27 mouse cellular contexts compared by ENCODE assay signal in the genomic region with DNA sequence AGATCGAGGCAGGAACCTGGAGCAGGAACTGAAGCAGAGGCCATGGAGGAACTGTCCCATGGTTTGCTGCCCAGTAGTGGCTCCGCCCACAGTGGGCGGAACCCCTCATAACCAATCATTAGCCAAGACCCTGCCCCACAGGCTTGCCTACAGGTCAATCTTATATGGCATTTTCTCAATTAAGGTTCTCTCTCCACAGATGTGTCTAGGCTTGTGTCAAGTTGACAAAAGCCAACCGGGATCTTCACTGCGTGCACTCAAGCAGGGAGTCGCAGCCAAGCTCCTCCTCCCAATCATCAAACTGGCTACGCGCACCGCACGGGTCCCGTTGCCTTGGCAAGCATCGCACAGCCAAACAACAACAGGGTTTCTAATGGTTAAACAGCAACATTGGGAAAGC. TPM values are rescaled to one million over a fixed set of nuclear protein-coding genes. Genes with fewer than 3 reads are reported as not detected.
DNase-seq lines count a peak whose midpoint lies in the region; ATAC-seq and TF ChIP-seq lines count a peak whose summit lies in the region.
"Had no signal": no experiment of that assay in that cellular context is flagged by ENCODE, and none has a peak within 500 bp of the region (broad histone marks: within the 10 kb centered on the region; RNA-seq: fewer than 3 reads in every experiment).

No protein-coding gene starts in this region.

- in situ Hi-C loops in ES-E14 (cut with MboI; ENCODE audit: low sequenced_read_pairs in 2 of 2, unreplicated experiment in 2 of 2) = no loop called here

- no peak for TF ChIP-seq CTCF in E14TG2a.4 (conservative IDR thresholded peaks at IDR 0.05; ENCODE audit: low read length)

- peak; percentile 46 for DNase-seq in forebrain, embryonic 14.5 days (ENCODE audit: low spot score)
- DNase-seq in ES-E14 (ENCODE audit: low read depth, low spot score) = peak; percentile 51
- DNase-seq in testis, postnatal 14 days (ENCODE audit: low spot score) = peak; percentile 46
- no peak for DNase-seq in kidney, adult 11 months
- DNase-seq: adrenal gland, adult 8-10 months; adrenal gland, postnatal 25 days; cerebellum, adult 11-12 months; cerebellum, adult 8-10 months; cerebellum, postnatal 10 days; gastrocnemius, postnatal 25 days; heart, adult 18-20 months; heart, postnatal 10 days; heart, postnatal 4 days had no signal

- H3K27me3 ChIP-seq in forebrain, embryonic 14.5 days (replicated peaks; ENCODE audit: control insufficient read depth, insufficient read depth, low read length) = no peaks in the 10 kb centered on the region
- peaks cover 3% of the 10 kb centered on the region; the same call in 1 of the 2 replicates for H3K27me3 ChIP-seq in forebrain, embryonic 13.5 days
- peaks cover 58% of the 10 kb centered on the region for H3K27me3 ChIP-seq in E14TG2a.4 (ENCODE audit: insufficient read depth, low read length)
- no peaks in the 10 kb centered on the region for H3K27me3 ChIP-seq in midbrain, embryonic 16.5 days (ENCODE audit: control insufficient read depth, insufficient read depth, low read depth, low read length)

- no peaks in the 10 kb centered on the region for H3K9me3 ChIP-seq in forebrain, embryonic 14.5 days (replicated peaks; ENCODE audit: control insufficient read depth, low read length)
- peaks cover 3% of the 10 kb centered on the region; the same call in 1 of the 2 replicates for H3K9me3 ChIP-seq in forebrain, embryonic 13.5 days (replicated peaks)
- no peaks in the 10 kb centered on the region for H3K9me3 ChIP-seq in E14TG2a.4 (ENCODE audit: low read length)
- H3K9me3 ChIP-seq in ES-E14 (ENCODE audit: control insufficient read depth, insufficient read depth, low read depth, low read length) = no peaks in the 10 kb centered on the region
- no peaks in the 10 kb centered on the region; the same call in 1 of the 2 replicates for H3K9me3 ChIP-seq in midbrain, embryonic 16.5 days (replicated peaks; ENCODE audit: control insufficient read depth, low read length, poor library complexity, severe bottlenecking)
- H3K9me3 ChIP-seq: heart, embryonic 15.5 days had no signal

- H3K9ac ChIP-seq in forebrain, embryonic 14.5 days (ENCODE audit: low read length) = no peak overlapping the region
- H3K9ac ChIP-seq in forebrain, embryonic 13.5 days = no peak overlapping the region
- no peak overlapping the region for H3K9ac ChIP-seq in ES-E14 (ENCODE audit: insufficient read depth, low read depth, low read length, poor library complexity, severe bottlenecking)
- H3K9ac ChIP-seq in midbrain, embryonic 16.5 days (ENCODE audit: low read depth, low read length) = no peak overlapping the region
- H3K9ac ChIP-seq: forebrain, postnatal 0 days; heart, embryonic 12.5 days; heart, embryonic 15.5 days; hindbrain, embryonic 14.5 days had no signal

- no peaks in the 10 kb centered on the region for H3K36me3 ChIP-seq in forebrain, embryonic 14.5 days (ENCODE audit: control insufficient read depth, insufficient read depth, low read length)
- no peaks in the 10 kb centered on the region for H3K36me3 ChIP-seq in forebrain, embryonic 13.5 days (ENCODE audit: poor library complexity, severe bottlenecking)
- no peaks in the 10 kb centered on the region for H3K36me3 ChIP-seq in E14TG2a.4 (ENCODE audit: insufficient read depth, low read length)
- H3K36me3 ChIP-seq in ES-E14 (ENCODE audit: control insufficient read depth, insufficient read depth, low read length, poor library complexity, severe bottlenecking) = no peaks in the 10 kb centered on the region
- H3K36me3 ChIP-seq in midbrain, embryonic 16.5 days (ENCODE audit: control insufficient read depth, insufficient read depth, low read length) = no peaks in the 10 kb centered on the region
- H3K36me3 ChIP-seq: forebrain, embryonic 10.5 days; G1E; heart, embryonic 12.5 days; heart, embryonic 15.5 days had no signal

- WGBS in forebrain, embryonic 14.5 days = 81% methylated on average over 12 of the region's 12 CpGs
- 90% methylated on average over 12 of the region's 12 CpGs for WGBS in forebrain, embryonic 13.5 days
- 92% methylated on average over 12 of the region's 12 CpGs for WGBS in midbrain, embryonic 16.5 days

- H3K4me3 ChIP-seq in forebrain, embryonic 14.5 days (ENCODE audit: low read depth, low read length) = no peak overlapping the region
- H3K4me3 ChIP-seq in forebrain, embryonic 13.5 days = no peak overlapping the region
- peak overlapping the region; percentile 71 for H3K4me3 ChIP-seq in E14TG2a.4 (replicated peaks; ENCODE audit: low read length)
- H3K4me3 ChIP-seq in ES-E14 (ENCODE audit: insufficient read depth in 1 of 2, low read depth in 1 of 2, low read length in 2 of 2, poor library complexity in 1 of 2, severe bottlenecking in 1 of 2) = peak overlapping the region; percentile 34 to 58; a peak in 3 of 4 replicates
- H3K4me3 ChIP-seq in midbrain, embryonic 16.5 days (ENCODE audit: low read depth, low read length) = no peak overlapping the region
- H3K4me3 ChIP-seq: forebrain, embryonic 10.5 days; heart, embryonic 12.5 days; heart, embryonic 15.5 days had no signal

- no peak for ATAC-seq in forebrain, embryonic 14.5 days
- ATAC-seq in forebrain, embryonic 13.5 days = no peak
- ATAC-seq in midbrain, embryonic 16.5 days = no peak
- ATAC-seq: activated CD4-positive, CD25-positive, alpha-beta regulatory T cell, adult 4 months; hindbrain, postnatal 0 days; inflammation-experienced regulatory T-cells, adult 6 months; intestine, embryonic 16.5 days; Patski had no signal

- H3K4me2 ChIP-seq in forebrain, embryonic 14.5 days (ENCODE audit: low read length) = no peak overlapping the region
- no peak overlapping the region for H3K4me2 ChIP-seq in forebrain, embryonic 13.5 days
- H3K4me2 ChIP-seq in midbrain, embryonic 16.5 days (ENCODE audit: low read length) = no peak overlapping the region
- H3K4me2 ChIP-seq: heart, embryonic 12.5 days; heart, embryonic 15.5 days; hindbrain, embryonic 14.5 days had no signal

- H3K4me1 ChIP-seq in forebrain, embryonic 14.5 days (ENCODE audit: control insufficient read depth, insufficient read depth, low read length) = no peaks in the 10 kb centered on the region
- no peaks in the 10 kb centered on the region for H3K4me1 ChIP-seq in forebrain, embryonic 13.5 days
- H3K4me1 ChIP-seq in E14TG2a.4 (replicated peaks; ENCODE audit: low read depth, low read length) = peaks cover 28% of the 10 kb centered on the region
- peaks cover 0 to 3% of the 10 kb centered on the region in 2 experiments; a peak in 1 of 4 replicates for H3K4me1 ChIP-seq in ES-E14 (ENCODE audit: control insufficient read depth in 2 of 2, insufficient read depth in 2 of 2, low read length in 2 of 2, poor library complexity in 1 of 2)
- no peaks in the 10 kb centered on the region for H3K4me1 ChIP-seq in midbrain, embryonic 16.5 days (ENCODE audit: control insufficient read depth, insufficient read depth, low read length)
- H3K4me1 ChIP-seq: forebrain, embryonic 10.5 days had no signal

- no peak overlapping the region for H3K27ac ChIP-seq in forebrain, embryonic 14.5 days (ENCODE audit: low read depth, low read length)
- H3K27ac ChIP-seq in forebrain, embryonic 13.5 days = no peak overlapping the region
- no peak overlapping the region for H3K27ac ChIP-seq in ES-E14 (ENCODE audit: insufficient read depth, low read depth, low read length, poor library complexity, severe bottlenecking)
- H3K27ac ChIP-seq in midbrain, embryonic 16.5 days (ENCODE audit: low read length) = no peak overlapping the region
- H3K27ac ChIP-seq: forebrain, embryonic 10.5 days; heart, embryonic 15.5 days; hindbrain, embryonic 14.5 days; hindbrain, postnatal 0 days had no signal

TF ChIP-seq in ES-E14, 5 proteins besides CTCF, POLR2A, EP300 and RAD21:
- TF ChIP-seq ZNF384 (IDR thresholded peaks at IDR 0.05; ENCODE audit: low read depth, low read length) = no peak
- no peak for TF ChIP-seq CHD2 (IDR thresholded peaks at IDR 0.05; ENCODE audit: low read depth, low read length)
- no peak for TF ChIP-seq MAFK (IDR thresholded peaks at IDR 0.05; ENCODE audit: insufficient read depth, low read depth, low read length)
- TF ChIP-seq HCFC1 (IDR thresholded peaks at IDR 0.05; ENCODE audit: borderline replicate concordance, insufficient read depth, low read length) = no peak
- TF ChIP-seq ZC3H11A (IDR thresholded peaks at IDR 0.05; ENCODE audit: borderline replicate concordance, low read depth, low read length) = no peak

RNA-seq across cellular contexts. Expression of a gene that starts 19.9 kb away (rescaled TPM):
- polyA plus RNA-seq in forebrain, embryonic 14.5 days (2014; fragmentation: Nextera tagmentation; extraction: Ambion mirVana) = 123 and 125 TPM in 2 replicates
- polyA plus RNA-seq in forebrain, embryonic 13.5 days (2015; fragmentation: Nextera tagmentation; extraction: Ambion mirVana) = 138 and 150 TPM in 2 replicates
- 9.3 and 15.5 TPM in 2 replicates for total RNA-seq in ES-E14 (2012; rRNA removed)
- 155 and 159 TPM in 2 replicates for polyA plus RNA-seq in midbrain, embryonic 16.5 days (2015; fragmentation: Nextera tagmentation; extraction: Ambion mirVana)

RNA-seq across cellular contexts. Expression of a gene that starts 51.9 kb away (rescaled TPM):
- polyA plus RNA-seq in forebrain, embryonic 14.5 days (2014; fragmentation: Nextera tagmentation; extraction: Ambion mirVana) = 67.9 and 78.9 TPM in 2 replicates
- polyA plus RNA-seq in forebrain, embryonic 13.5 days (2015; fragmentation: Nextera tagmentation; extraction: Ambion mirVana) = 77.0 and 89.2 TPM in 2 replicates
- total RNA-seq in ES-E14 (2012; rRNA removed) = 98.2 and 103 TPM in 2 replicates
- polyA plus RNA-seq in midbrain, embryonic 16.5 days (2015; fragmentation: Nextera tagmentation; extraction: Ambion mirVana) = 81.3 and 81.6 TPM in 2 replicates

Comparison
In these comparisons a context has a peak if more than half of its experiments do, and no peak if none do; other contexts are left out.
1. H3K4me3 ChIP-seq: peak in E14TG2a.4 (single experiment) and ES-E14 (2 of 2); none in forebrain, embryonic 14.5 days (single experiment), forebrain, embryonic 13.5 days (single experiment) and midbrain, embryonic 16.5 days (single experiment).